Mouse (Mus musculus) spleen, adult 2 months (tissue): ENCODE results near the gene Nfic. TPM values are rescaled to one million over a fixed set of nuclear protein-coding genes. Genes with fewer than 3 reads are reported as not detected.

ENCODE experiments used
- DNase-seq, 2 experiments: peaks; one replicate each; pipeline versions ENCODE4 v3.0.0 to v3.0.0-alpha.2; 2012 to 2021; ENCODE audit warnings: low spot score in 2 of 2, low read depth in 1 of 2
- H3K27ac ChIP-seq: fragments of 200-500 bp; 2 replicates; pipeline ENCODE4 v1.5.1; 2012; ENCODE audit warnings: low read length, inconsistent platforms; ENCODE audit not compliant: insufficient read depth
- H3K27me3 ChIP-seq: fragments of 200-500 bp; 2 replicates; pipeline ENCODE4 v1.6.1; 2012; ENCODE audit warnings: mild to moderate bottlenecking, moderate library complexity, low read length, inconsistent platforms; ENCODE audit not compliant: control insufficient read depth, insufficient read depth
- H3K36me3 ChIP-seq: fragments of 200-500 bp; 2 replicates; pipeline ENCODE4 v1.6.1; 2012; ENCODE audit warnings: mild to moderate bottlenecking, low read length, inconsistent platforms; ENCODE audit not compliant: control insufficient read depth, insufficient read depth
- H3K4me1 ChIP-seq: fragments of 200-500 bp; 2 replicates; pipeline ENCODE4 v1.6.1; 2011; ENCODE audit warnings: inconsistent platforms; ENCODE audit not compliant: control insufficient read depth, insufficient read depth, insufficient read length
- H3K4me3 ChIP-seq: fragments of 200-500 bp; 2 replicates; pipeline ENCODE4 v1.5.1; 2011; ENCODE audit warnings: mild to moderate bottlenecking, inconsistent platforms; ENCODE audit not compliant: insufficient read depth, insufficient read length; ENCODE audit errors: extremely low read depth
- CTCF ChIP-seq: fragments of 200-500 bp; IDR thresholded peaks from 2 replicates; pipeline ENCODE4 v1.5.1; 2011; ENCODE audit warnings: mild to moderate bottlenecking, inconsistent platforms; ENCODE audit not compliant: insufficient read depth, insufficient read length, insufficient replicate concordance; ENCODE audit errors: extremely low read depth
- POLR2A ChIP-seq: fragments of 200-500 bp; IDR thresholded peaks from 2 replicates; pipeline ENCODE4 v1.6.1; 2011; ENCODE audit warnings: low read depth, low read length, inconsistent platforms
- WGBS: fragments of 180-500 bp; shearing (Covaris S2); methylation state at CpG from one replicate; pipeline ENCODE4 v1.1.7; 2018; 5-methylcytosine and 5-hydroxymethylcytosine counted together
- polyA plus RNA-seq: library from polyadenylated mRNA; depleted of rRNA; stranded (reverse); fragments of >200 nt; gene quantifications from 2 replicates; pipeline ENCODE4 v1.2.3, GENCODE M21; 2012

Gene Nfic
- polyA plus RNA-seq, 1 experiment, result 26.0 TPM

DNA sequence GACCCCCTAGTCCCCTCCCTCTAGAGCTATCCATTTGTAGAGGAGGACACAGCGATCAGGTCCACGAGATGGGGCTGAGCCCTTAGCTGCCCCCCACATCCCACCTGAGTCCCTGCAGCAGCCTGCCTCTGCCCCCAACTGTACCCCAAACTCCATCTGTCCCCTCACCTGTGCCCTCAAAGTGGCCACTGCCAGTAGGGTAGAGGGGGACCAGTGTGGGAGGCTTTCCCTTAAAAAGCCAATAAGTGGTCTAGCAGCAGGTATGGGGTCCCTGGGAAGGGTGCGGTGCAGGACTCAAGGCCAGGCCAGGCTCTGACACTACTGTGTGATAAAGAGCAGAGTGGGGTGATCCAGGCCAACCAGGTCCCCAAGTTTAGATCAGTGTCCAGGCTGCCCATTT is 28.1 kb downstream of the Nfic start:
- peaks cover 5% of the 10 kb centered on the region for H3K27me3 ChIP-seq
- peaks cover 21% of the 10 kb centered on the region for H3K4me1 ChIP-seq
- H3K4me3 ChIP-seq, result no peak overlapping the region
- no peak for TF ChIP-seq POLR2A
- TF ChIP-seq CTCF, result no peak
- no peaks in the 10 kb centered on the region for H3K36me3 ChIP-seq
- WGBS, result 45% methylated on average over 3 of the region's 3 CpGs
- DNase-seq, result no peak
- no peak overlapping the region for H3K27ac ChIP-seq

DNA sequence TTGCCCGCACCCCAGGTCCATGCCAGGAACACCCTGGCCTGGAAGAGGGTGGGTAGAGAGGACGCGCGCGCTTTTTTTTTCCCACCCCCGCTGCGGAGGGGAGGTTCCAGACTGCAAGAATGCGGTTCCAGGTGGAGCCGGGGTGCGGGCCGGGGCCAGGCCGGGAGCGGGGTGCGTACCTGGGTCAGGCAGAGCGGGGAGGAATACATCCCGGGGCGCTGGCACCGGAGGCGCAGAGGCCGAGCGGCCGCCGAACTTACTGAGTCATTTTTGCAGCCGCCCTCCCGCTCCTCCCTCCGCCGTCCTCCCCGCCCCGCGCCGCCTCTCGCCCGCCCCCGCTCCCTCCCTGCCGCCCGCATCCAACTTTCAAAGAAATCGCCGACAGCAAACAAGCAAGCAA is 28.5 kb downstream of the Nfic start:
- under 1% methylated on average over 38 of the region's 38 CpGs for WGBS
- Histone ChIP-seq H3K36me3 (no peaks in the 10 kb centered on the region), H3K4me1 (peaks cover 20% of the 10 kb centered on the region), H3K27ac (peak overlapping the region; percentile 10; the same call in 1 of the 2 replicates), H3K27me3 (peaks cover 5% of the 10 kb centered on the region), H3K4me3 (peak overlapping the region; percentile 38; the same call in 1 of the 2 replicates)
- TF ChIP-seq POLR2A, result no peak
- no peak for TF ChIP-seq CTCF
- peak in 1 of 2 experiments; percentile 38 for DNase-seq

DNA sequence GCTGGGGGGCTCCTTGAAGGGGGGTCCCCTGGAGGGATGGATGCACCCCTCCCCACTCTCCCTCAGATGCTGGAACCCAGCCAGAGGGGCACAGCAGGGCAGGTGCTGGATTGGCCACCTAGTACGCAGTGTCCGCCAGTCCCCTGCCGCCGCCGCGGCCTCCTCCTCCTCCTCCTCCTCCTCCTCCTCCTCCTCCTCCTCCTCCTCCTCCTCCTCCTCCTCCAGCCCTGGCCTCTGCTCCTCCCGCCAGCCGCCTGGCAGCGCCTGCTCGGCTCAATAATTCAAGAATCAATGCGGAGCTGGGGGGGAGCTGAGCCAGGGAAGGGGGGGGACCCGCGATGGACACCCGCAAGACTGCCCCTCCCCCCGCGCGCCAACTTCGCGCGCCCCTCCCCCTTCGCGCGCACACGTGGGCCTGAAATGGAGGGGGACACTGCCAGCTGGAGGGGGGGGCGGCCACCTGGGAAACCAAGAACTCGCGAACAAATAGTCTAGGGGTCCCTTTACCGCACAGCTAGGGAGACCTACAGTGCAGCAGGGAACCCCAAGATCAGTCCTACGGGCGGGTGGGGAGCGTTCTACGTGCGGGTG is 29.3 kb downstream of the Nfic start:
- H3K4me1 ChIP-seq, result peaks cover 12% of the 10 kb centered on the region
- no peaks in the 10 kb centered on the region for H3K36me3 ChIP-seq
- WGBS, result under 1% methylated on average over 23 of the region's 33 CpGs
- peaks cover 5% of the 10 kb centered on the region for H3K27me3 ChIP-seq
- peak in 1 of 2 experiments; percentile 3 for DNase-seq
- no peak overlapping the region for H3K27ac ChIP-seq
- peak overlapping the region; percentile 38; the same call in 1 of the 2 replicates for H3K4me3 ChIP-seq
- no peak for TF ChIP-seq POLR2A
- no peak for TF ChIP-seq CTCF

- H3K36me3 ChIP-seq, result no peaks in the 10 kb centered on the region
- peaks cover 5% of the 10 kb centered on the region for H3K27me3 ChIP-seq
- H3K4me3 ChIP-seq, result peak overlapping the region; percentile 5; the same call in 1 of the 2 replicates
- WGBS, result 75% methylated on average over 10 of the region's 10 CpGs
- TF ChIP-seq CTCF (no peak), POLR2A (no peak)
- H3K4me1 ChIP-seq, result peaks cover 8% of the 10 kb centered on the region; the same call in 1 of the 2 replicates
- peak in 1 of 2 experiments; percentile 3 for DNase-seq
- no peak overlapping the region for H3K27ac ChIP-seq
Measured at GRCm38 (mm10) chr10:81425236-81425850, 30.1 kb downstream of the Nfic start.

DNA sequence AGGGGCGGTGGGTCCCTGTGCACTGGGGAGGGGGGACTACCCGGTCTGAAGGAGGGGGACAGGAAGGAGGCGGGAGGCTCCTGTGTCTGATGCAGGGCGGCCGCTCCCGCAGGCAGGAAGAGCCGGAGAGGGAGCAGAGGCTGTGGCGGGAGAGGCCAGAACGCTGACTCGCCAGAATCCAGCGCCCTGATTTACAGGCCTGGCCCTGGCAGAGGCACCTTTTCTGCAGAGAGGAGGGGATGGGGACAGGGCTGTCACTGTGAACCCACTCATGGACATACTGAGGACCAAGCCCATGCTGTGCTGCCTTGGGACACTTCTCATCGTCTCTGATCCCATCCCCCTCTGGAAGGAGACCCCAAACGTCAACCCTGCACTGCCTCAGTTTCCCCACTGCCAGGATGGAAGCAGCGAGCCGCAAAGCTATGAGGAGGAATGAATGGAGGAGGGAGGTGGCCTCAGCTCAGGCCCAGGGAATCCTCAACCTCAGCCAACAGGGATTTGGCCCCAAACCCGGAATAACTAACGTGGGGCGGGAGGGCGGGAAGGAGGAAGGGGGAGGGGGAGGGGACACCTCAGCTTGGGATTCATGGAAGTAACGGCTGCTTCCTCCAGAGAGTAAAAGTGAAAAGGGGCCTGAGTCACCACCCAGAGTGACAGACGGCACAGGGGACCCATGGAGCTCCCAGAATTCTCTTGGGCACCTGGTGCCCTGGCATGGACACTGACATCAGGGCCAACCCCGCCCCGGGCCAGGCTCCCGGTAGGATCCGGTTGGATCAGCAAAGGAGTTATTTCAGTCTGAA is 31.0 kb downstream of the Nfic start:
- TF ChIP-seq POLR2A (no peak), CTCF (no peak)
- 47% methylated on average over 22 of the region's 25 CpGs for WGBS
- DNase-seq, result peak in 1 of 2 experiments; percentile 3
- Histone ChIP-seq H3K4me1 (peaks cover 8% of the 10 kb centered on the region; the same call in 1 of the 2 replicates), H3K27ac (0 out of 2 replicates have a peak overlapping the region, but pooled peaks have one; percentile 24), H3K36me3 (no peaks in the 10 kb centered on the region), H3K4me3 (no peak overlapping the region), H3K27me3 (peaks cover 5% of the 10 kb centered on the region)

DNA sequence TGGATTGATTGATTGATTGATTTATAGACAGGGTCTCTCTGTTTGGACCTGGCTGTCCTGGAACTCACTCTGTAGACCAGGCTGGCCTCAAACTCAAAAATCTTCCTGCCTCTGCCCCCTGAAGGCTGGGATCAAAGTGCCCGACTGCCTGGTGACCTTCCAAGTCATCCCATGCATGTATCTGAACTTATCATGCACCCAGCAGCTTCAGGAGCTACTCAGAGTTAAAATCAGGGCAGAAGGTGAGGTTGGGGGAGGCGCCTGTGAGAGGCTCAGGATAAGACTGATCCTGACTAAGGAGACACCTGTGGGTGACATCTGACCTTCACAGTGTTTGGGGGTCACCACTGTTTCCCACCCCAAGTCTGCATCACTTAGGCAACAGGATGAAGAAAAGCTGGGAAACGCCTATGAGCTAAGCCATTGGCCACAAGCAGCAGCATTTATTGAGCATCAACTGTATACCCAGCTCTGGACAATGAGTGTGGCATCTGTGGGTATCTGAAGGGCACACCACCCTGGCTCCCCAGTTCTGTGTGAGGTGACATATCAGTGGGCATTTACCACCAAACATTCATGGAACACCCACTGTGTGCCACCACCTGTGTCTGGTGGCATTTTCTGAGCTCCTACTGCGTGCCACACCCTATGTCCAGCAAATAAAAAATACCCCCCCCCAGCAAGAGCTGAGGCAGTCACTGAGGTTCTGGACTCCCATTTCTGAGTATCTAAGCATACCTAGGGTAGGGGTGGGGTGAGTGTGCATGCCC is 31.8 kb downstream of the Nfic start:
- peak in 1 of 2 experiments; percentile 2 for DNase-seq
- no peak for TF ChIP-seq POLR2A
- no peak for TF ChIP-seq CTCF
- Histone ChIP-seq H3K4me3 (no peak overlapping the region), H3K36me3 (no peaks in the 10 kb centered on the region), H3K27me3 (peaks cover 5% of the 10 kb centered on the region), H3K4me1 (peaks cover 8% of the 10 kb centered on the region; the same call in 1 of the 2 replicates), H3K27ac (no peak overlapping the region)
- WGBS, result 76% methylated on average over 4 of the region's 4 CpGs
